Mouse (Mus musculus): ENCODE results near the gene Olfr1344. TPM values are rescaled to one million over a fixed set of nuclear protein-coding genes. Genes with fewer than 3 reads are reported as not detected.

Gene Olfr1344
- polyA plus RNA-seq, 1 experiment from 2014 or later: not detected

Other genes with a start within 250 kb of the Olfr1344 start
- not detected in 2 replicates for gene Galp, start 241.6 kb upstream of the Olfr1344 start, polyA plus RNA-seq (2014; fragmentation: Nextera tagmentation; extraction: Ambion mirVana)
- gene Zscan5b, start 216.4 kb upstream of the Olfr1344 start, polyA plus RNA-seq (2014; fragmentation: Nextera tagmentation; extraction: Ambion mirVana): not detected in 2 replicates
- gene Epp13, start 186.0 kb upstream of the Olfr1344 start, polyA plus RNA-seq (2014; fragmentation: Nextera tagmentation; extraction: Ambion mirVana): not detected in 2 replicates
- 8.7 and 9.0 TPM in 2 replicates for gene Zfp667, start 152.1 kb upstream of the Olfr1344 start, polyA plus RNA-seq (2014; fragmentation: Nextera tagmentation; extraction: Ambion mirVana)
- gene Zfp583, start 107.4 kb upstream of the Olfr1344 start, polyA plus RNA-seq (2014; fragmentation: Nextera tagmentation; extraction: Ambion mirVana): 5.2 and 5.8 TPM in 2 replicates
- 2.1 and 2.3 TPM in 2 replicates for gene Gm3854, start 94.9 kb upstream of the Olfr1344 start, polyA plus RNA-seq (2014; fragmentation: Nextera tagmentation; extraction: Ambion mirVana)
- gene Zfp78, start 75.4 kb upstream of the Olfr1344 start, polyA plus RNA-seq (2014; fragmentation: Nextera tagmentation; extraction: Ambion mirVana): 3.3 and 4.5 TPM in 2 replicates
- gene Zfp28, start 55.4 kb upstream of the Olfr1344 start, polyA plus RNA-seq (2014; fragmentation: Nextera tagmentation; extraction: Ambion mirVana): 8.9 and 11.6 TPM in 2 replicates
- not detected in 2 replicates for gene Smim17, start 40.0 kb upstream of the Olfr1344 start, polyA plus RNA-seq (2014; fragmentation: Nextera tagmentation; extraction: Ambion mirVana)
- gene Gm20715, start 28.4 kb upstream of the Olfr1344 start, polyA plus RNA-seq (2014; fragmentation: Nextera tagmentation; extraction: Ambion mirVana): not detected in 2 replicates
- gene Olfr1336, start 17.5 kb downstream of the Olfr1344 start, polyA plus RNA-seq (2014; fragmentation: Nextera tagmentation; extraction: Ambion mirVana): not detected in 2 replicates
- not detected in 2 replicates for gene Olfr1346, start 28.4 kb downstream of the Olfr1344 start, polyA plus RNA-seq (2014; fragmentation: Nextera tagmentation; extraction: Ambion mirVana)
- gene Olfr5, start 48.3 kb downstream of the Olfr1344 start, polyA plus RNA-seq (2014; fragmentation: Nextera tagmentation; extraction: Ambion mirVana): not detected in 2 replicates
- gene Olfr1347, start 61.1 kb downstream of the Olfr1344 start, polyA plus RNA-seq (2014; fragmentation: Nextera tagmentation; extraction: Ambion mirVana): not detected in 2 replicates
- not detected in 2 replicates for gene Olfr1348, start 70.1 kb downstream of the Olfr1344 start, polyA plus RNA-seq (2014; fragmentation: Nextera tagmentation; extraction: Ambion mirVana)
- gene Olfr1349, start 84.3 kb downstream of the Olfr1344 start, polyA plus RNA-seq (2014; fragmentation: Nextera tagmentation; extraction: Ambion mirVana): not detected in 2 replicates
- not detected in 2 replicates for gene Olfr1350, start 126.2 kb downstream of the Olfr1344 start, polyA plus RNA-seq (2014; fragmentation: Nextera tagmentation; extraction: Ambion mirVana)